Mouse (Mus musculus) MEL (cell line): ENCODE results near the gene Stradb. TPM values are rescaled to one million over a fixed set of nuclear protein-coding genes. Genes with fewer than 3 reads are reported as not detected.

Source experiments
- DNase-seq: peaks from one replicate; pipeline ENCODE4 v3.0.0; 2011; ENCODE audit warnings: low read depth, low spot score
- H3K27ac ChIP-seq: 2 replicates; pipeline ENCODE4 v1.5.1; 2012; ENCODE audit warnings: low read depth, mild to moderate bottlenecking, control low read depth, low read length, moderate library complexity; ENCODE audit not compliant: control insufficient read depth
- H3K27me3 ChIP-seq, 2 experiments: fragments of 150-350 bp in 1 of 2; sonication (generic) in 1 of 2; 2 replicates each; pipeline ENCODE4 v1.6.1; 2012; ENCODE audit warnings: low read length in 2 of 2, mild to moderate bottlenecking in 2 of 2, improper control_type of control experiment in 1 of 2, moderate library complexity in 1 of 2; ENCODE audit not compliant: insufficient read depth in 2 of 2, control insufficient read depth in 1 of 2
- H3K36me3 ChIP-seq, 2 experiments: 2 replicates each; pipeline ENCODE4 v1.6.1; 2012 to 2014; ENCODE audit warnings: low read length in 2 of 2, improper control_type of control experiment in 1 of 2, inconsistent platforms in 1 of 2, mild to moderate bottlenecking in 1 of 2; ENCODE audit not compliant: insufficient read depth in 2 of 2, control insufficient read depth in 1 of 2
- H3K4me1 ChIP-seq, 2 experiments: fragments of 150-350 bp in 1 of 2; sonication (generic) in 1 of 2; 2 replicates each; pipeline ENCODE4 v1.6.1; 2012; ENCODE audit warnings: low read length in 2 of 2, improper control_type of control experiment in 1 of 2, mild to moderate bottlenecking in 1 of 2; ENCODE audit not compliant: insufficient read depth in 2 of 2, control insufficient read depth in 1 of 2
- H3K4me3 ChIP-seq, 2 experiments: fragments of 150-350 bp in 1 of 2; sonication (generic) in 1 of 2; 2 replicates each; pipeline ENCODE4 v1.5.1; 2012; ENCODE audit warnings: low read depth in 2 of 2, low read length in 2 of 2, mild to moderate bottlenecking in 2 of 2, moderate library complexity in 2 of 2, control low read depth in 1 of 2, improper control_type of control experiment in 1 of 2; ENCODE audit not compliant: control insufficient read depth in 1 of 2, insufficient read depth in 1 of 2
- H3K79me2 ChIP-seq: 2 replicates; pipeline ENCODE4 v1.6.1; 2012; ENCODE audit warnings: mild to moderate bottlenecking, low read length, moderate library complexity; ENCODE audit not compliant: control insufficient read depth, poor library complexity, insufficient read depth
- H3K9ac ChIP-seq: 2 replicates; pipeline ENCODE4 v1.6.1; 2012; ENCODE audit warnings: low read depth, mild to moderate bottlenecking, control low read depth, low read length, moderate library complexity; ENCODE audit not compliant: control insufficient read depth, poor library complexity, severe bottlenecking
- H3K9me3 ChIP-seq: fragments of 150-350 bp; sonication (generic); replicated peaks from 2 replicates; pipeline ENCODE4 v1.6.1; 2012; ENCODE audit warnings: mild to moderate bottlenecking, low read length, improper control_type of control experiment, moderate library complexity; ENCODE audit not compliant: insufficient read depth
- BHLHE40 ChIP-seq: IDR thresholded peaks from 2 replicates; pipeline ENCODE4 v1.6.1; 2012; ENCODE audit warnings: low read depth, mild to moderate bottlenecking, inconsistent platforms, low read length, improper control_type of control experiment, borderline replicate concordance
- CHD1 ChIP-seq: IDR thresholded peaks from 2 replicates; pipeline ENCODE4 v1.6.1; 2012; ENCODE audit warnings: low read depth, mild to moderate bottlenecking, inconsistent platforms, low read length, improper control_type of control experiment
- CHD2 ChIP-seq: IDR thresholded peaks from 2 replicates; pipeline ENCODE4 v1.6.1; 2011; ENCODE audit warnings: low read length, improper control_type of control experiment
- E2F4 ChIP-seq: IDR thresholded peaks from 2 replicates; pipeline ENCODE4 v1.6.1; 2011; ENCODE audit warnings: low read depth, low read length, improper control_type of control experiment, borderline replicate concordance
- ELF1 ChIP-seq: IDR thresholded peaks from 2 replicates; pipeline ENCODE4 v1.6.1; 2014; ENCODE audit warnings: low read depth, mild to moderate bottlenecking, inconsistent platforms, low read length, improper control_type of control experiment, moderate library complexity
- EP300 ChIP-seq, 2 experiments: IDR thresholded peaks; 2 replicates each; pipeline ENCODE4 v1.6.1; 2011; ENCODE audit warnings: improper control_type of control experiment in 2 of 2, low read length in 2 of 2, low read depth in 1 of 2, mild to moderate bottlenecking in 1 of 2
- ETS1 ChIP-seq: IDR thresholded peaks from 2 replicates; pipeline ENCODE4 v1.6.1; 2012; ENCODE audit warnings: low read depth, mild to moderate bottlenecking, inconsistent platforms, low read length, improper control_type of control experiment, moderate library complexity
- GABPA ChIP-seq: IDR thresholded peaks from 2 replicates; pipeline ENCODE4 v1.6.1; 2012; ENCODE audit warnings: low read depth, mild to moderate bottlenecking, inconsistent platforms, low read length, improper control_type of control experiment, moderate library complexity
- HCFC1 ChIP-seq: IDR thresholded peaks from 2 replicates; pipeline ENCODE4 v1.6.1; 2012; ENCODE audit warnings: low read depth, mild to moderate bottlenecking, inconsistent platforms, low read length, improper control_type of control experiment, moderate library complexity
- JUND ChIP-seq: IDR thresholded peaks from 2 replicates; pipeline ENCODE4 v1.6.1; 2011; ENCODE audit warnings: low read depth, mild to moderate bottlenecking, improper control_type of control experiment, low read length
- KAT2A ChIP-seq: conservative IDR thresholded peaks from 2 replicates; pipeline ENCODE4 v1.6.1; 2012; ENCODE audit warnings: low read depth, low read length, improper control_type of control experiment, inconsistent platforms
- MAX ChIP-seq: IDR thresholded peaks from 2 replicates; pipeline ENCODE4 v1.6.1; 2011; ENCODE audit warnings: low read length, improper control_type of control experiment
- MAZ ChIP-seq: IDR thresholded peaks from 2 replicates; pipeline ENCODE4 v1.6.1; 2012; ENCODE audit warnings: low read depth, mild to moderate bottlenecking, inconsistent platforms, low read length, improper control_type of control experiment
- MXI1 ChIP-seq: IDR thresholded peaks from 2 replicates; pipeline ENCODE4 v1.6.1; 2011; ENCODE audit warnings: mild to moderate bottlenecking, low read depth, low read length, improper control_type of control experiment
- MYB ChIP-seq: IDR thresholded peaks from 2 replicates; pipeline ENCODE4 v1.6.1; 2011; ENCODE audit warnings: mild to moderate bottlenecking, low read depth, low read length, improper control_type of control experiment
- NELFE ChIP-seq: IDR thresholded peaks from 2 replicates; pipeline ENCODE4 v1.6.1; 2011; ENCODE audit warnings: low read depth, low read length, improper control_type of control experiment
- NRF1 ChIP-seq: IDR thresholded peaks from 2 replicates; pipeline ENCODE4 v1.6.1; 2014; ENCODE audit warnings: low read depth, mild to moderate bottlenecking, inconsistent platforms, low read length, improper control_type of control experiment, moderate library complexity; ENCODE audit not compliant: poor library complexity, insufficient read depth, severe bottlenecking
- POLR2A ChIP-seq, 2 experiments: IDR thresholded peaks; 2 replicates each; pipeline ENCODE4 v1.6.1; 2011 to 2012; ENCODE audit warnings: low read length in 2 of 2, mild to moderate bottlenecking in 2 of 2, control low read depth in 1 of 2, improper control_type of control experiment in 1 of 2, low read depth in 1 of 2, moderate library complexity in 1 of 2; ENCODE audit not compliant: control insufficient read depth in 1 of 2, insufficient read depth in 1 of 2, poor library complexity in 1 of 2
- POLR2AphosphoS2 ChIP-seq: IDR thresholded peaks from 2 replicates; pipeline ENCODE4 v1.6.1; 2011; ENCODE audit warnings: low read length, improper control_type of control experiment
- POLR2AphosphoS5 ChIP-seq: IDR thresholded peaks from 2 replicates; pipeline ENCODE4 v1.6.1; 2012; ENCODE audit warnings: low read depth, borderline replicate concordance, mild to moderate bottlenecking, inconsistent platforms, low read length, moderate library complexity, mixed read lengths
- RAD21 ChIP-seq: IDR thresholded peaks from 2 replicates; pipeline ENCODE4 v1.6.1; 2011; ENCODE audit warnings: mild to moderate bottlenecking, low read depth, low read length, improper control_type of control experiment
- SIN3A ChIP-seq: IDR thresholded peaks from 2 replicates; pipeline ENCODE4 v1.6.1; 2012; ENCODE audit warnings: low read length, improper control_type of control experiment, inconsistent platforms
- SMC3 ChIP-seq: IDR thresholded peaks from 2 replicates; pipeline ENCODE4 v1.6.1; 2011; ENCODE audit warnings: low read depth, low read length, improper control_type of control experiment
- TAL1 ChIP-seq: IDR thresholded peaks from 2 replicates; pipeline ENCODE4 v1.6.1; 2012; ENCODE audit warnings: mild to moderate bottlenecking, inconsistent platforms, low read length, moderate library complexity, mixed read lengths
- TBP ChIP-seq: IDR thresholded peaks from 2 replicates; pipeline ENCODE4 v1.8.0; 2011; ENCODE audit warnings: low read depth, low read length, improper control_type of control experiment
- TCF12 ChIP-seq: IDR thresholded peaks from 2 replicates; pipeline ENCODE4 v1.6.1; 2014; ENCODE audit warnings: low read depth, mild to moderate bottlenecking, inconsistent platforms, low read length, improper control_type of control experiment, moderate library complexity
- UBTF ChIP-seq: IDR thresholded peaks from 2 replicates; pipeline ENCODE4 v1.6.1; 2012; ENCODE audit warnings: low read depth, mild to moderate bottlenecking, inconsistent platforms, low read length, improper control_type of control experiment, moderate library complexity, borderline replicate concordance; ENCODE audit not compliant: insufficient read depth
- USF2 ChIP-seq, 2 experiments: IDR thresholded peaks; 2 replicates each; pipeline ENCODE4 v1.6.1; 2011 to 2012; ENCODE audit warnings: improper control_type of control experiment in 2 of 2, low read length in 2 of 2, borderline replicate concordance in 1 of 2, inconsistent platforms in 1 of 2, low read depth in 1 of 2, mild to moderate bottlenecking in 1 of 2; ENCODE audit not compliant: insufficient read depth in 1 of 2
- ZKSCAN1 ChIP-seq: IDR thresholded peaks from 2 replicates; pipeline ENCODE4 v1.6.1; 2012; ENCODE audit warnings: low read depth, mild to moderate bottlenecking, inconsistent platforms, low read length, improper control_type of control experiment, moderate library complexity
- ZMIZ1 ChIP-seq: IDR thresholded peaks from 2 replicates; pipeline ENCODE4 v1.6.1; 2012; ENCODE audit warnings: low read depth, mild to moderate bottlenecking, inconsistent platforms, low read length, improper control_type of control experiment, moderate library complexity
- polyA plus RNA-seq, 2 experiments: library from polyadenylated mRNA; stranded (reverse) in 1 of 2; unstranded in 1 of 2; fragments of >175 nt in 1 of 2; fragments of >200 nt in 1 of 2; gene quantifications; 2 replicates each; pipeline versions ENCODE4 v1.2.1 to v1.2.4; 2012; ENCODE audit warnings: low replicate concordance in 2 of 2, low read depth in 1 of 2; ENCODE audit not compliant: insufficient read length in 2 of 2, insufficient read depth in 1 of 2, missing spikeins in 1 of 2
- total RNA-seq: library from RNA; depleted of rRNA; stranded (reverse); fragments of 300-350 nt; gene quantifications from 2 replicates; pipeline ENCODE4 v1.2.3, GENCODE M21; 2012; rRNA removed

Gene Stradb
- total RNA-seq (3.8 and 4.2 TPM in 2 replicates), polyA plus RNA-seq (10 to 100 TPM in 1 of 2 experiments, not detected in 1; 11.1 TPM)

DNA sequence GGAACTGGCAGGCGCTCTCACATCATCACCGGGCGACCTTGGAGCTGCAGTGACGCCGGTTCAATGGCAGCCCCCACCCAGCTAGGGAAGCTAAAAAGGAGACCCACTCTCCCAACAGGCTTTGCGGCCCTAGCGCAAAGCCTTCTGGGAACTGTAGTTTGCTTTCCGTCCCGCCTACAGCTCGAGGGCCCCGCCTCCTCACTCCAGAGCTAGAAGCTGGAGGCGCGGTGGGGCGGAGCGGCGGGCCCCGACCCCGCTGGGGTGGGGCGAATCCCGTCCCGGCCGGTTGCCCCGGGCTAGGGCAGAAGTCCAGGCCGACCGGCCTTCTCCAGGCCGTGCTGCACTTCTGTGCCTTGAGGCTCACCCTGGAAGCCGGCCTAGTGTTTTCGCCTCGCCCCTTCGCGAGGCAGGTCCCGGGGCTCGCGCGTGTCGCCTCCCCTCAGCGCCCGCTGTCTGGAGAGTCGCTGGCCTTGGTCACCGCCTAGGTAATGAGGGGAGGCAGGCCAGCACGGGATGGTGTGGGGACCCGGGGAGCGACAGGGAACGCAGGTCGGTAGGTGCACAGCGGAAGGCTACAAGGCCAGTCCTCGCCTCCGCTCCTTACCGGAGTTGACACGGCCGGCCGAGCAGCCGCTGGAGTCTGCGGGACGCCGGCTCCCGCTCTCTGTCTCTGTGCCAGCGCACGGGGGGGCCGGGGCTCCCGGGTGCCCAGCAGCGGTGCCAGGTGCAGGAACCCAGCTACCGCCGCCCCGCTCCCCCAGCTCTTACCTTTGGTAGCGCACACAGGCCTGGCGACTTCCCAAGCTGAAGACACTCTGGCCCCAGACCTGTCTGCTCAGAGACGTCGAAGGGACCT is at the start of gene Stradb, which contains the start of gene Trak2:
Stradb (plus strand) TSS at position 157 of the 856 bp plus-strand sequence.
Trak2 (minus strand) TSS at position 65 of the 856 bp plus-strand sequence.
- Histone ChIP-seq H3K27me3 (no peaks in the 10 kb centered on the region), H3K79me2 (peaks cover 41% of the 10 kb centered on the region), H3K36me3 (peaks cover 0 to 40% of the 10 kb centered on the region in 2 experiments; a peak in 2 of 4 replicates), H3K9ac (peak within 1 kb of the TSS; percentile 88), H3K4me1 (peaks cover 19 to 22% of the 10 kb centered on the region in 2 experiments), H3K9me3 (no peaks in the 10 kb centered on the region), H3K27ac (peak within 1 kb of the TSS; percentile 53)
- DNase-seq = peak; percentile 97
- peak; percentile 71 for TF ChIP-seq TCF12
- peak; percentile 47; the same call in 1 of the 2 replicates for TF ChIP-seq POLR2AphosphoS2
- peak; percentile 81 for TF ChIP-seq TBP
- peak; percentile 98 for TF ChIP-seq KAT2A
- 0 out of 2 replicates have a peak, but pooled peaks have one; percentile 21 for TF ChIP-seq CHD1
- TF ChIP-seq GABPA = peak; percentile 67; the same call in 1 of the 2 replicates
- peak; percentile 98 for TF ChIP-seq SIN3A
- TF ChIP-seq ELF1 = peak; percentile 86; the same call in 1 of the 2 replicates
- TF ChIP-seq JUND = no peak
- peak; percentile 100 for TF ChIP-seq HCFC1
- no peak for TF ChIP-seq USF2 (IDR thresholded peaks at IDR 0.05; ENCODE audit: borderline replicate concordance in 1 of 2, insufficient read depth in 1 of 2, low read depth in 1 of 2, low read length in 2 of 2)
- TF ChIP-seq MYB = no peak
- TF ChIP-seq SMC3 = no peak
- no peak for TF ChIP-seq TAL1
- TF ChIP-seq ETS1 = peak; percentile 69
- no peak for TF ChIP-seq ZKSCAN1
- TF ChIP-seq EP300 (IDR thresholded peaks at IDR 0.05; ENCODE audit: low read depth in 1 of 2, low read length in 2 of 2) = peak in 1 of 2 experiments; percentile 31; a peak in 1 of 4 replicates
- 0 out of 2 replicates have a peak, but pooled peaks have one; percentile 8 for TF ChIP-seq POLR2AphosphoS5
- peak; percentile 65 for TF ChIP-seq ZMIZ1
- TF ChIP-seq NELFE = peak; percentile 68
- TF ChIP-seq MXI1 = peak; percentile 84
- peak; percentile 99 for TF ChIP-seq MAZ
- no peak for TF ChIP-seq BHLHE40
- TF ChIP-seq CHD2 = peak; percentile 9; the same call in 1 of the 2 replicates
- no peak for TF ChIP-seq RAD21
- 0 out of 2 replicates have a peak, but pooled peaks have one; percentile 29 for TF ChIP-seq UBTF
- TF ChIP-seq MAX = peak; percentile 33
- 0 out of 2 replicates have a peak, but pooled peaks have one; percentile 39 for TF ChIP-seq NRF1
- peak; percentile 40; the same call in 1 of the 2 replicates for TF ChIP-seq E2F4
- TF ChIP-seq POLR2A (IDR thresholded peaks at IDR 0.05; ENCODE audit: control insufficient read depth in 1 of 2, insufficient read depth in 1 of 2, low read depth in 1 of 2, low read length in 2 of 2, poor library complexity in 1 of 2) = peak; percentile 42 to 61; a peak in 3 of 4 replicates
- TF ChIP-seq, all 39 proteins: peak for 22
- peak within 1 kb of the TSS; percentile 85 to 86 for H3K4me3 ChIP-seq
